Mouse (Mus musculus): ENCODE measurements around the gene Nebl. TPM values are rescaled to one million over a fixed set of nuclear protein-coding genes. Genes with fewer than 3 reads are reported as not detected.

Gene Nebl
- total RNA-seq, 2 experiments from 2014 or later, result 1.7 to 3.0 TPM

DNA sequence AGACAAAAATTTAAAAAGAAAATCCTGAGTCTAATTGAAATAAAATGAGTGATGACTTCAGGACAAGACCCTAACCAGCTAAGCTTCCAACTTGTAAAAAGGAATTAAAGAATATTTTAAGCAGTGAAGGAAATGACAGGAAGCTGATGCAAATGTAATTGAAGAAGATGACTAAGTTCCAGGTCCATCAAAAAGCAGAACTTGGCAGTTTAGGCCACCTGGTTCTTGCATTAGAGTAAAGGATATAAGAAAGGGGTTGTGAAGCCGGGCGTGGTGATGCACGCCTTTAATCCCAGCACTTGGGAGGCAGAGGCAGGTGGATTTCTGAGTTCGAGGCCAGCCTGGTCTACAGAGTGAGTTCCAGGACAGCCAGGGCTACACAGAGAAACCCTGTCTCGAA, 436.0 kb downstream of the Nebl start:
- peak; percentile 63; the same call in 1 of the 2 replicates for ATAC-seq (replicated peaks; ENCODE audit: poor library complexity)

All from megakaryocyte progenitor cell, adult 5-6 weeks (primary cell).